Mouse (Mus musculus) urinary bladder, adult 2 months (tissue): ENCODE measurements around the gene Kcnk1. TPM values are rescaled to one million over a fixed set of nuclear protein-coding genes. Genes with fewer than 3 reads are reported as not detected.

Experiments used
- DNase-seq: peaks from one replicate; pipeline ENCODE4 v3.0.0; 2022; ENCODE audit warnings: low spot score
- polyA plus RNA-seq: library from polyadenylated mRNA; depleted of rRNA; stranded (reverse); fragments of >200 nt; gene quantifications from 2 replicates; pipeline ENCODE4 v1.2.3, GENCODE M21; 2012; rRNA removed

The Kcnk1 gene
- polyA plus RNA-seq = 55.4 and 59.8 TPM in 2 replicates

GRCm38 (mm10) chr8:125995101-125995986 is at the start of gene Kcnk1:
TSS of gene Kcnk1 (plus strand) at chr8:125995170.
- DNase-seq = peak; percentile 75

- DNase-seq = no peak
Observed at GRCm38 (mm10) chr8:125948696-125949308, 46.2 kb upstream of the Kcnk1 start.

GRCm38 (mm10) chr8:125950007-125950940 is 44.7 kb upstream of the Kcnk1 start:
- DNase-seq = peak; percentile 29

GRCm38 (mm10) chr8:125955671-125956070 is 39.3 kb upstream of the Kcnk1 start:
- DNase-seq = no peak

GRCm38 (mm10) chr8:125956796-125957195 is 38.2 kb upstream of the Kcnk1 start:
- no peak for DNase-seq

- no peak for DNase-seq
Observed at GRCm38 (mm10) chr8:125957226-125957993, 37.6 kb upstream of the Kcnk1 start.

- no peak for DNase-seq
Observed at GRCm38 (mm10) chr8:125957994-125958368, 37.0 kb upstream of the Kcnk1 start.

GRCm38 (mm10) chr8:125959363-125959771 is 35.6 kb upstream of the Kcnk1 start:
- DNase-seq = no peak

- DNase-seq = no peak
Observed at GRCm38 (mm10) chr8:125960037-125960436, 34.9 kb upstream of the Kcnk1 start.

GRCm38 (mm10) chr8:125961790-125962189 is 33.2 kb upstream of the Kcnk1 start:
- no peak for DNase-seq

- no peak for DNase-seq
Observed at GRCm38 (mm10) chr8:125963807-125964211, 31.2 kb upstream of the Kcnk1 start.

GRCm38 (mm10) chr8:125971336-125971735 is 23.6 kb upstream of the Kcnk1 start:
- no peak for DNase-seq

GRCm38 (mm10) chr8:125975981-125976380 is 19.0 kb upstream of the Kcnk1 start:
- DNase-seq = no peak

GRCm38 (mm10) chr8:125980826-125981225 is 14.1 kb upstream of the Kcnk1 start:
- no peak for DNase-seq

- DNase-seq = no peak
Observed at GRCm38 (mm10) chr8:125983515-125983914, 11.5 kb upstream of the Kcnk1 start.

GRCm38 (mm10) chr8:125984140-125984539 is 10.8 kb upstream of the Kcnk1 start:
- no peak for DNase-seq

- DNase-seq = no peak
Observed at GRCm38 (mm10) chr8:125985364-125985763, 9.6 kb upstream of the Kcnk1 start.

GRCm38 (mm10) chr8:125986999-125987589 is 7.9 kb upstream of the Kcnk1 start:
- no peak for DNase-seq

GRCm38 (mm10) chr8:125987996-125988395 is 7.0 kb upstream of the Kcnk1 start:
- DNase-seq = no peak

- DNase-seq = no peak
Observed at GRCm38 (mm10) chr8:125993636-125994035, 1.3 kb upstream of the Kcnk1 start.
